Mouse (Mus musculus) small intestine, adult 2 months (tissue): ENCODE data around the gene Gm38119.

Source experiments
- CTCF ChIP-seq: fragments of 200-500 bp; IDR thresholded peaks from 2 replicates; pipeline ENCODE4 v1.5.1; 2012; ENCODE audit warnings: low read depth, mild to moderate bottlenecking, control low read depth, inconsistent platforms, low read length, moderate library complexity, mixed read lengths; ENCODE audit not compliant: insufficient replicate concordance, insufficient read length; ENCODE audit errors: extremely low read depth
- POLR2A ChIP-seq: fragments of 200-500 bp; IDR thresholded peaks from 2 replicates; pipeline ENCODE4 v1.6.1; 2012; ENCODE audit warnings: low read depth, mild to moderate bottlenecking, control low read depth, inconsistent platforms, low read length, moderate library complexity

- TF ChIP-seq POLR2A: no peak
- no peak for TF ChIP-seq CTCF
Observed at GRCm38 (mm10) chr3:92753197-92753596, 14.3 kb upstream of the Gm38119 start.
